Mouse (Mus musculus): ENCODE measurements at regions not wholly inside any gene's neighbourhood (a gene's known extent, or its start where the extent isn't known, plus 50 kb on each side); places are given as distances from the start of the nearest gene placed in this dataset.

DNA sequence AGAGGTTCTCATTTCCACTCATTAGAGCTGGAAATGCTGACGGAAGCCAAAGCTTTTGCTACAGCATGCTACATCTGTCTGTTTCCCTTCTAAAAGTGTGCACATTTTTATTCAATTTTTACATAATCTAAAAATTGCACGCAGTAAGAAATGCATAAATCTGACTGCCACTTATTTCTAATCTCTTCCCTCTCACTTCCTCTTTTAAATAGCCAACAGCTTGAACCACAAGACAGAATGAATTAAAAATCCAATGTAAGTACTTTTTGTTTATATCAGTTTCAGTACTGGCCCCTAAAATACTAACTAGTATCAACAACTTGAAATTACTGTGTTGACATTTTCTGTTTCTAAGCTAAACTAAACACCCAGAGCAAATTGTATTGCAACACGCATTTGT lies 361.3 kb upstream of the Nt5c1b start:
- TF ChIP-seq CTCF (IDR thresholded peaks at IDR 0.05): no peak
- no peak for DNase-seq (ENCODE audit: extremely low spot score in 1 of 2, low spot score in 2 of 2)
- no peak overlapping the region for H3K27ac ChIP-seq
- intact Hi-C loops (cut with DNase I): no loop called here
- no peak overlapping the region for H3K4me3 ChIP-seq

GRCm38 (mm10) chr12:10016710-10017581 lies 352.8 kb upstream of the Nt5c1b start:
- intact Hi-C loops (cut with DNase I): no loop called here
- Histone ChIP-seq H3K27ac (no peak overlapping the region), H3K4me3 (no peak overlapping the region)
- no peak for DNase-seq (ENCODE audit: extremely low spot score in 1 of 2, low spot score in 2 of 2)
- no peak for TF ChIP-seq CTCF (IDR thresholded peaks at IDR 0.05)

GRCm38 (mm10) chr12:10035479-10035878 lies 334.3 kb upstream of the Nt5c1b start:
- TF ChIP-seq CTCF (IDR thresholded peaks at IDR 0.05): no peak
- no peak overlapping the region for H3K27ac ChIP-seq
- H3K4me3 ChIP-seq: no peak overlapping the region
- DNase-seq (ENCODE audit: extremely low spot score in 1 of 2, low spot score in 2 of 2): no peak
- intact Hi-C loops (cut with DNase I): no loop called here

DNA sequence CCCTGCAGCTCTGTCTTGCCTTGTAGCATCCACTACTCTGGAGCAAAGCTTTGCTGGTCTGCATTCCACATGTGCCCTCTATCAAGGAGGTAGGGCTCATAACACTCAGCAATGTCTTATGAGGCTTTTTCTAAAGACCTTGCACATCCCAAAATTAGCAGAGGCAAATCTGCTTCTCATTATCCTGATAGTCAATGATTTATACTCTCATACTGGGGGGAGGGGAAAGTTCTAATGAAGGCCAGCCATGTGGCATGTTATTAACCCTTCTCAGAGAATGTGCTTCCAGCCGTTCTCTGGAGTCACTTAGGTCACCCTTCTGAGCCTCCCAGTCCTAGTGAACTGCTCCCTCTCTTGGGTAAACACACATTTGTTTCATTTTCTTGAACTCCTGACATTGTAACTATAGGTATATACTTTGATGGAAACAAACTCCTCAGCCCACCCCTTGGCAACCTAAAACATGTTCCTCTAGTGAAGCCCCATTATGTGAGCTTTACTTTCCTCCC lies 307.7 kb upstream of the Nt5c1b start:
- Histone ChIP-seq H3K4me3 (no peak overlapping the region), H3K27ac (no peak overlapping the region)
- intact Hi-C loops (cut with DNase I): no loop called here
- TF ChIP-seq CTCF (IDR thresholded peaks at IDR 0.05): no peak
- DNase-seq (ENCODE audit: extremely low spot score in 1 of 2, low spot score in 2 of 2): no peak

- Histone ChIP-seq H3K27ac (no peak overlapping the region), H3K4me3 (no peak overlapping the region)
- intact Hi-C loops (cut with DNase I): no loop called here
- no peak for TF ChIP-seq CTCF (IDR thresholded peaks at IDR 0.05)
- no peak for DNase-seq (ENCODE audit: extremely low spot score in 1 of 2, low spot score in 2 of 2)
Measured at GRCm38 (mm10) chr12:10078341-10078740, 291.4 kb upstream of the Nt5c1b start.

DNA sequence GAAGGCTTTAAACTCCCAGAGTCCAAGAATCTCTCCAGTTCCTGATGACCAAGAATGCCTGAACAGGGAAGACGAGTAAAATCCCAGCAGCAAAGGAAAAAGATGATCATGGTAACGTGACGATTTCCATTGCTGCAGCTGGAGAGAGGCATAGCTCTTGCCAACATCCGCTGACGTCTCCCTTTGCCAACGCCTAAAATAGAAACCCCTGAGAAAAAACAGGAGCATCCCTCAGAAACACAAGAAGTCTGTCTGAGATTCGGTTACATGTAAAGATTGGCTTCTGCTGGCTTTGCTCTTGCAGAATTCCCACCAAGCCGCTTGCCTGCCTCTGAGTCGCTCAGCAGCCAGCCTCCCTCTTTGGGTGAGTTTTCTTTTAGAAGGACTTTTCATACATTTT lies 290.3 kb upstream of the Nt5c1b start:
- H3K27ac ChIP-seq: no peak overlapping the region
- no peak overlapping the region; the same call in 1 of the 2 replicates for H3K4me3 ChIP-seq
- intact Hi-C loops (cut with DNase I): no loop called here
- no peak for TF ChIP-seq CTCF (IDR thresholded peaks at IDR 0.05)
- DNase-seq (ENCODE audit: extremely low spot score in 1 of 2, low spot score in 2 of 2): peak; percentile 7 to 10

GRCm38 (mm10) chr12:10112874-10113453 lies 256.8 kb upstream of the Nt5c1b start:
- intact Hi-C loops (cut with DNase I): no loop called here
- TF ChIP-seq CTCF (IDR thresholded peaks at IDR 0.05): no peak
- Histone ChIP-seq H3K4me3 (no peak overlapping the region), H3K27ac (no peak overlapping the region)
- DNase-seq (ENCODE audit: extremely low spot score in 1 of 2, low spot score in 2 of 2): no peak

DNA sequence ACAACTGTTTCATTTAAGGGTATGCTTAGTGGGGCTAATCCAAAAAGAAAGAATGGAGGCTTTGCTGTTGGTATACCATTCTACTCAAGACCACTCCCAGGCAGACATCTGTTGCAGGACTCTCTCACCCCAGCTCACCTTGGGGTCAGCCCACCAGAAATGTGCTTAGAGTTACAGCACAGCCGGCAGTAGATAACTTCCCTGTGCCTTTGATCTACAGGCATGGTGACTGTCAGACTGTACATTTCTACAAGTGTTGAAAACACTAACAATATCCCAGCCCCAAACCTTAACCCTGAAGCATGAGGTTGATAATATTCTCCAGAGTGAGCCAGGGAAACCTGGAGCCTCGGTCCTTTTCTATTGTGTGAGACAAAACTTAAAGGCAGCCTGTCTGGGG lies 247.7 kb upstream of the Nt5c1b start:
- intact Hi-C loops (cut with DNase I): no loop called here
- Histone ChIP-seq H3K4me3 (no peak overlapping the region), H3K27ac (no peak overlapping the region)
- no peak for DNase-seq (ENCODE audit: extremely low spot score in 1 of 2, low spot score in 2 of 2)
- TF ChIP-seq CTCF (IDR thresholded peaks at IDR 0.05): no peak

GRCm38 (mm10) chr12:10127995-10128573 lies 241.7 kb upstream of the Nt5c1b start:
- no peak overlapping the region for H3K4me3 ChIP-seq
- intact Hi-C loops (cut with DNase I): no loop called here
- no peak for DNase-seq (ENCODE audit: extremely low spot score in 1 of 2, low spot score in 2 of 2)
- no peak overlapping the region for H3K27ac ChIP-seq
- no peak for TF ChIP-seq CTCF (IDR thresholded peaks at IDR 0.05)

GRCm38 (mm10) chr12:10134141-10134540 lies 235.6 kb upstream of the Nt5c1b start:
- Histone ChIP-seq H3K27ac (no peak overlapping the region), H3K4me3 (no peak overlapping the region)
- TF ChIP-seq CTCF (IDR thresholded peaks at IDR 0.05): no peak
- intact Hi-C loops (cut with DNase I): no loop called here
- no peak for DNase-seq (ENCODE audit: extremely low spot score in 1 of 2, low spot score in 2 of 2)

- Histone ChIP-seq H3K27ac (no peak overlapping the region), H3K4me3 (no peak overlapping the region)
- no peak for TF ChIP-seq CTCF (IDR thresholded peaks at IDR 0.05)
- intact Hi-C loops (cut with DNase I): no loop called here
- DNase-seq (ENCODE audit: extremely low spot score in 1 of 2, low spot score in 2 of 2): no peak
Measured at GRCm38 (mm10) chr12:10135915-10136314, 233.9 kb upstream of the Nt5c1b start.

GRCm38 (mm10) chr12:10140131-10140530 lies 229.6 kb upstream of the Nt5c1b start:
- DNase-seq (ENCODE audit: extremely low spot score in 1 of 2, low spot score in 2 of 2): no peak
- Histone ChIP-seq H3K27ac (no peak overlapping the region), H3K4me3 (no peak overlapping the region)
- no peak for TF ChIP-seq CTCF (IDR thresholded peaks at IDR 0.05)
- intact Hi-C loops (cut with DNase I): no loop called here
